Mouse (Mus musculus): ENCODE measurements around the gene Scrn3. TPM values are rescaled to one million over a fixed set of nuclear protein-coding genes. Genes with fewer than 3 reads are reported as not detected.

The Scrn3 gene
- total RNA-seq, 2 experiments from 2014 or later, result 21.1 to 32.5 TPM

GRCm38 (mm10) chr2:73304506-73304905, 7.9 kb upstream of the Scrn3 start:
- ATAC-seq (replicated peaks; ENCODE audit: low FRiP score, poor library complexity, severe bottlenecking), result no peak

GRCm38 (mm10) chr2:73306006-73306405, 6.4 kb upstream of the Scrn3 start:
- ATAC-seq (replicated peaks; ENCODE audit: low FRiP score, poor library complexity, severe bottlenecking), result no peak

- peak; percentile 57 for ATAC-seq (replicated peaks; ENCODE audit: low FRiP score, poor library complexity, severe bottlenecking)
Observed at GRCm38 (mm10) chr2:73313117-73313501, 708 bp downstream of the Scrn3 start.

- ATAC-seq (replicated peaks; ENCODE audit: low FRiP score, poor library complexity, severe bottlenecking), result no peak
Observed at GRCm38 (mm10) chr2:73314311-73314710, 1.9 kb downstream of the Scrn3 start.

GRCm38 (mm10) chr2:73317426-73317825, 5.0 kb downstream of the Scrn3 start:
- ATAC-seq (replicated peaks; ENCODE audit: low FRiP score, poor library complexity, severe bottlenecking), result no peak

- no peak for ATAC-seq (replicated peaks; ENCODE audit: low FRiP score, poor library complexity, severe bottlenecking)
Observed at GRCm38 (mm10) chr2:73319218-73319617, 6.8 kb downstream of the Scrn3 start.

GRCm38 (mm10) chr2:73322991-73323390, 10.6 kb downstream of the Scrn3 start:
- no peak; the same call in 1 of the 2 replicates for ATAC-seq (replicated peaks; ENCODE audit: low FRiP score, poor library complexity, severe bottlenecking)

GRCm38 (mm10) chr2:73325871-73326270, 13.5 kb downstream of the Scrn3 start:
- ATAC-seq (replicated peaks; ENCODE audit: low FRiP score, poor library complexity, severe bottlenecking), result no peak

- no peak for ATAC-seq (replicated peaks; ENCODE audit: low FRiP score, poor library complexity, severe bottlenecking)
Observed at GRCm38 (mm10) chr2:73335949-73336348, 23.5 kb downstream of the Scrn3 start.

- no peak for ATAC-seq (replicated peaks; ENCODE audit: low FRiP score, poor library complexity, severe bottlenecking)
Observed at GRCm38 (mm10) chr2:73338415-73338814, 26.0 kb downstream of the Scrn3 start.

GRCm38 (mm10) chr2:73343701-73344100, 31.3 kb downstream of the Scrn3 start:
- ATAC-seq (replicated peaks; ENCODE audit: low FRiP score, poor library complexity, severe bottlenecking), result no peak

- ATAC-seq (replicated peaks; ENCODE audit: low FRiP score, poor library complexity, severe bottlenecking), result no peak
Observed at GRCm38 (mm10) chr2:73345204-73345603, 32.8 kb downstream of the Scrn3 start.

- no peak for ATAC-seq (replicated peaks; ENCODE audit: low FRiP score, poor library complexity, severe bottlenecking)
Observed at GRCm38 (mm10) chr2:73346345-73347086, 34.1 kb downstream of the Scrn3 start.

GRCm38 (mm10) chr2:73347136-73347535, 34.7 kb downstream of the Scrn3 start:
- no peak for ATAC-seq (replicated peaks; ENCODE audit: low FRiP score, poor library complexity, severe bottlenecking)

GRCm38 (mm10) chr2:73347766-73348165, 35.4 kb downstream of the Scrn3 start:
- no peak for ATAC-seq (replicated peaks; ENCODE audit: low FRiP score, poor library complexity, severe bottlenecking)

GRCm38 (mm10) chr2:73348221-73348620, 35.8 kb downstream of the Scrn3 start:
- no peak for ATAC-seq (replicated peaks; ENCODE audit: low FRiP score, poor library complexity, severe bottlenecking)

- ATAC-seq (replicated peaks; ENCODE audit: low FRiP score, poor library complexity, severe bottlenecking), result no peak
Observed at GRCm38 (mm10) chr2:73351496-73351895, 39.1 kb downstream of the Scrn3 start.

GRCm38 (mm10) chr2:73351927-73352374, 39.5 kb downstream of the Scrn3 start:
- ATAC-seq (replicated peaks; ENCODE audit: low FRiP score, poor library complexity, severe bottlenecking), result no peak

GRCm38 (mm10) chr2:73357004-73357403, 44.6 kb downstream of the Scrn3 start:
- ATAC-seq (replicated peaks; ENCODE audit: low FRiP score, poor library complexity, severe bottlenecking), result no peak

- ATAC-seq (replicated peaks; ENCODE audit: low FRiP score, poor library complexity, severe bottlenecking), result peak; percentile 98
Observed at GRCm38 (mm10) chr2:73359941-73360340, 47.5 kb downstream of the Scrn3 start.

- ATAC-seq (replicated peaks; ENCODE audit: low FRiP score, poor library complexity, severe bottlenecking), result peak; percentile 49
Observed at GRCm38 (mm10) chr2:73360536-73360935, 48.1 kb downstream of the Scrn3 start.

- no peak for ATAC-seq (replicated peaks; ENCODE audit: low FRiP score, poor library complexity, severe bottlenecking)
Observed at GRCm38 (mm10) chr2:73363448-73363847, 51.0 kb downstream of the Scrn3 start.
